Mouse (Mus musculus): ENCODE data around the gene Lrrc2. TPM values are rescaled to one million over a fixed set of nuclear protein-coding genes. Genes with fewer than 3 reads are reported as not detected.

Lrrc2 gene
- 0.15 TPM in 1 of 4 replicates, not detected in the others for total RNA-seq (2023)

GRCm38 (mm10) chr9:110951397-110951796, at the start of gene Lrrc2:
Gene Lrrc2, plus strand, starts transcription at chr9:110951545.

GRCm38 (mm10) chr9:110916786-110917185, 34.6 kb upstream of the Lrrc2 start, which contains the start of gene Fam240a:
Gene Fam240a, minus strand, starts transcription at chr9:110916861.

GRCm38 (mm10) chr9:110945926-110946325, 5.4 kb upstream of the Lrrc2 start, which contains the start of gene Tdgf1:
Gene Tdgf1, minus strand, starts transcription at chr9:110946158.

GRCm38 (mm10) chr9:110990204-110990603, 38.9 kb downstream of the Lrrc2 start, which contains the start of gene Rtp3:
Gene Rtp3, minus strand, starts transcription at chr9:110990583.

GRCm38 (mm10) chr9:111019022-111019421, 67.7 kb downstream of the Lrrc2 start, which contains the start of gene Ltf:
Gene Ltf, plus strand, starts transcription at chr9:111019271.

Other genes starting within 250 kb of the Lrrc2 start
- not detected in 4 replicates for gene Myl3, start 209.7 kb upstream of the Lrrc2 start, total RNA-seq (2023)
- gene Pth1r, start 204.4 kb upstream of the Lrrc2 start, total RNA-seq (2023), result not detected in 4 replicates
- gene Prss42, start 153.4 kb upstream of the Lrrc2 start, total RNA-seq (2023), result not detected in 4 replicates
- not detected in 4 replicates for gene Prss44, start 137.6 kb upstream of the Lrrc2 start, total RNA-seq (2023)
- not detected in 4 replicates for gene Prss43, start 124.9 kb upstream of the Lrrc2 start, total RNA-seq (2023)
- gene Prss45, start 117.0 kb upstream of the Lrrc2 start, total RNA-seq (2023), result not detected in 4 replicates
- not detected in 4 replicates for gene Prss46, start 107.0 kb upstream of the Lrrc2 start, total RNA-seq (2023)
- gene Prss50, start 93.6 kb upstream of the Lrrc2 start, total RNA-seq (2023), result not detected in 4 replicates
- gene Als2cl, start 71.7 kb upstream of the Lrrc2 start, total RNA-seq (2023), result 0.55 to 1.3 TPM (median 0.74 TPM) in 4 replicates
- gene Tmie, start 71.4 kb upstream of the Lrrc2 start, total RNA-seq (2023), result not detected in 4 replicates
- not detected in 4 replicates for gene Fam240a, start 34.7 kb upstream of the Lrrc2 start, total RNA-seq (2023)
- gene Tdgf1, start 5.4 kb upstream of the Lrrc2 start, total RNA-seq (2023), result not detected in 4 replicates
- not detected in 4 replicates for gene Rtp3, start 39.0 kb downstream of the Lrrc2 start, total RNA-seq (2023)
- gene Ltf, start 67.7 kb downstream of the Lrrc2 start, total RNA-seq (2023), result 1.2 to 3.2 TPM (median 2.9 TPM) in 4 replicates
- 3.0 to 6.5 TPM (median 5.7 TPM) in 4 replicates for gene Ccrl2, start 106.0 kb downstream of the Lrrc2 start, total RNA-seq (2023)
- 30.4 to 39.2 TPM (median 35.3 TPM) in 4 replicates for gene Lrrfip2, start 166.0 kb downstream of the Lrrc2 start, total RNA-seq (2023)